Mouse (Mus musculus): ENCODE data around the gene Gpt2. TPM values are rescaled to one million over a fixed set of nuclear protein-coding genes. Genes with fewer than 3 reads are reported as not detected.

The Gpt2 gene
- total RNA-seq, 4 experiments from 2014 or later = 68.2 to 344 (median 173) TPM

GRCm38 (mm10) chr8:85528959-85529358, 36.6 kb downstream of the Gpt2 start:
- DNase-seq = no peak

- no peak for DNase-seq
These were observed 38.3 kb downstream of the Gpt2 start for GRCm38 (mm10) chr8:85530717-85531116.

DNA sequence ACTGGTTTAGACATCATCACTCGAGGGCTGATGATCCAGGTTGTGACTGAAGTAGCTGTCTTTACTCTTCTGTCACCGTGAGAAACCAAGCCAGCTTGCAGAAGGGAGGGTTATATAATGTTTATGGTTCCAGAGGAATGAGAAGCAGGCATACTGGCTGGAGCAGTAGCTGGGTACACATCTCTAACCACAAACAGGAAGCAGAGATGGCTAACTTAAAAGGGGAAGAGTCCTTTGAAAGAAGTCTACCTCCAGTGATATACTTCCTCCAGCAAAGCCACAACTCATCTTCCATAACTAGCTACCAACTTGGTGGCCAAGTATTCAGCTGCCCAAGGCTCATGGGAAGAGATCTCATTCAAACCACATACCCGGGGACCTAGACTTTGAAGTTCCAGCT, 39.1 kb downstream of the Gpt2 start:
- DNase-seq = no peak

GRCm38 (mm10) chr8:85532843-85533242, 40.5 kb downstream of the Gpt2 start:
- no peak for DNase-seq

GRCm38 (mm10) chr8:85533434-85533833, 41.1 kb downstream of the Gpt2 start:
- DNase-seq = no peak

- no peak for DNase-seq
These were observed 41.8 kb downstream of the Gpt2 start for GRCm38 (mm10) chr8:85534163-85534562.

- no peak for DNase-seq
These were observed 44.0 kb downstream of the Gpt2 start for GRCm38 (mm10) chr8:85536332-85536731.

DNA sequence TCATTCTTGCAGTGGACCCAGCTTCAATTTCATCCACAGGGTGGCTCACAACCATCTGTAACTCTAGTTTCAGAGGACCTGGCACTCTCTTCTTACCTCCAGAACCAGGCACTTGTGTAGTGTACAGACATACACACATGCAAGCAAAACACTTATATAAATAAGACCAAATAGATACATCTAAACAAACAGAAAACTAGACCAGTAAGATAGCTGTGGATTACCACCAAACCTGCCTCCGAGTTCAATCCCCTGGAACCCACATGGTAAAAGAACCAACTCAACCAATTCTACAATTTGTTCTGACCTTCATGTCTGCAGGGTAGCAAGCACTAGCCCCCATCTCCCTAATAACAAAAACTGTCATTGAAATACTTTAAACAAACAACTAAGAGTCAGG, 59.6 kb downstream of the Gpt2 start:
- no peak for DNase-seq

- no peak for DNase-seq
These were observed 62.2 kb downstream of the Gpt2 start for GRCm38 (mm10) chr8:85554391-85555180.

GRCm38 (mm10) chr8:85555181-85556145, 63.1 kb downstream of the Gpt2 start, which contains the start of gene Dnaja2:
TSS of gene Dnaja2 (minus strand) at chr8:85555344.
- DNase-seq = peak; percentile 76

- no peak for DNase-seq
These were observed 64.7 kb downstream of the Gpt2 start for GRCm38 (mm10) chr8:85556986-85557600.

DNA sequence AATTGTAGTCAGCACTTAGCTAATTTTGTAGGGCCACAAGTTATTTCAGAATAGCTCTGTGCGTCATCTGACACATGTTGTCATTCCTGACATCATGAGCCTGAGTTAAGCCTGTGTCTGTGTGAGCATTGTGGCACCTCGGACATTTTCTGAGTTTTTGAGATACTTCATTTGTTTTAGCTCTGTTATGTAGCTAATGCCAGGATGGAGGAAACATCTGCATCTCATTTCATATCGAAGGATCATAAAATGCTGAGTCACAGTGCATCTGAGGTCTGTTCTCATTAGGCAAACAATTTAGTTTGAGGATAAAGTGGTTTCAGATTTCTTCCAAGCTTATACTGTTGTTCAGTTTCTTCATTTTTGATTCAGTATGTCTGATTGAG, 65.2 kb downstream of the Gpt2 start:
- DNase-seq = no peak

- no peak for DNase-seq
These were observed 66.8 kb downstream of the Gpt2 start for GRCm38 (mm10) chr8:85559201-85559600.

- DNase-seq = no peak
These were observed 67.6 kb downstream of the Gpt2 start for GRCm38 (mm10) chr8:85559966-85560365.

GRCm38 (mm10) chr8:85563336-85563735, 71.0 kb downstream of the Gpt2 start:
- DNase-seq = no peak

GRCm38 (mm10) chr8:85565186-85565585, 72.8 kb downstream of the Gpt2 start:
- no peak for DNase-seq

GRCm38 (mm10) chr8:85567801-85568200, 75.4 kb downstream of the Gpt2 start:
- DNase-seq = no peak

DNA sequence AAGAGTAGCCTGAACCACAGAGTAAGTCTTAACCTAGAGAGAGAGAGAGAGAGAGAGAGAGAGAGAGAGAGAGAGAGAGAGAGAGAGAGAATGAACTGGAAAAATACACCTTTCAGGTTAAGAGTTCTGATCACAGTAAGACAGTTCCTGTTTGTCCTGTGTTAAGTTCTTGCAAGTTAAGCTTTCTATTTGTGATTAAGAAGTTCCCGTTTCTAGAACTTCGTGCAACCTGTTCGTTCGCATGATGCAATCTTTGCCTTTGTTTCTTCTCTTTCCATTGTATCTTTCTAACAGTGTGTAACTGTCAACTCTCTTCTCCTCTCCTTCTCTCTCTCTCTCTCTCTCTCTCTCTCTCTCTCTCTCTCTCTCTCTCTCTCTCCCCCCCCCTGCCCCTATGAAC, 78.1 kb downstream of the Gpt2 start:
- DNase-seq = no peak

DNA sequence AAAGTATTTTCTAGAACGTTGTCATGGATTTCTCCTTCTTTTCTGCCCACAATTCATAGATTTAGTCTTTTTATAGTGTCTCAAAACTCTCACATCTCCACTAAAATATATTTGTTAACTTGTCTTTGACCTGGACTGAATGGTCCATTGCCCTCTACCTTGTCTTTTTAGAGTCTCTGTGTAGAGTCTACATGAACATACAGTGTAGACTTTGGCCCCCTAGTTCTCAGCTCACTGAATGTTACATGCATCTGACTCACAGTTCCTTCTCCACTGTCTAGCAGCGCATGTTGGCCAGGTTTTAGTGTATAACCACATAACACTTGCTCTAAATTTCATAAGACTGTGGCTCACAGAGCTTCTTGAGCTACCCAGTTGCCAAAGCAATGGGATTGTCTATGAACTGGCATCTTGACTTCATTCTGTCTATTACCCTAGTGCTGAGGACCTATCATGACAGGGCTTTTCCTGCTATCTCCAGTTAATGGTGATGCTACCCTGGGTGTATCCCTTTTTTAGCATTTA, 81.7 kb downstream of the Gpt2 start:
- no peak for DNase-seq

Measured in adrenal gland, adult 8-10 months (tissue).